Mouse (Mus musculus) liver, adult 2 months (tissue): ENCODE measurements around the gene Mpeg1. TPM values are rescaled to one million over a fixed set of nuclear protein-coding genes. Genes with fewer than 3 reads are reported as not detected.

Experiments used
- DNase-seq: peaks from one replicate; pipeline ENCODE4 v3.0.0-alpha.2; 2011; ENCODE audit warnings: low read depth, low spot score; ENCODE audit errors: extremely low read depth
- H3K27ac ChIP-seq: fragments of 200-500 bp; replicated peaks from 2 replicates; pipeline ENCODE4 v1.5.1; 2012; ENCODE audit warnings: low read depth, mild to moderate bottlenecking, control low read depth, inconsistent platforms, low read length; ENCODE audit not compliant: insufficient read depth
- H3K27me3 ChIP-seq: fragments of 200-500 bp; 2 replicates; pipeline ENCODE4 v1.6.1; 2012; ENCODE audit warnings: mild to moderate bottlenecking, moderate library complexity, low read length, inconsistent platforms; ENCODE audit not compliant: control insufficient read depth, insufficient read depth
- H3K36me3 ChIP-seq: fragments of 200-500 bp; 2 replicates; pipeline ENCODE4 v1.6.1; 2012; ENCODE audit warnings: low read length, inconsistent platforms; ENCODE audit not compliant: control insufficient read depth, insufficient read depth
- H3K4me1 ChIP-seq: fragments of 200-500 bp; 2 replicates; pipeline ENCODE4 v1.6.1; 2011; ENCODE audit warnings: low read length; ENCODE audit not compliant: control insufficient read depth, insufficient read depth
- H3K4me3 ChIP-seq: fragments of 200-500 bp; 2 replicates; pipeline ENCODE4 v1.5.1; 2011; ENCODE audit warnings: low read depth, mild to moderate bottlenecking, control low read depth, low read length, moderate library complexity; ENCODE audit not compliant: insufficient read depth
- H3K79me2 ChIP-seq: fragments of 200-500 bp; 2 replicates; pipeline ENCODE4 v1.6.1; 2012; ENCODE audit warnings: inconsistent platforms, mild to moderate bottlenecking, low read length, moderate library complexity; ENCODE audit not compliant: control insufficient read depth, insufficient read depth
- H3K9ac ChIP-seq: fragments of 200-500 bp; 2 replicates; pipeline ENCODE4 v1.6.1; 2012; ENCODE audit warnings: low read depth, mild to moderate bottlenecking, control low read depth, inconsistent platforms, low read length
- CTCF ChIP-seq: fragments of 200-500 bp; IDR thresholded peaks from 2 replicates; pipeline ENCODE4 v1.5.1; 2011; ENCODE audit warnings: low read depth, low read length, control low read depth
- POLR2A ChIP-seq: fragments of 200-500 bp; IDR thresholded peaks from 2 replicates; pipeline ENCODE4 v1.6.1; 2011; ENCODE audit warnings: low read length, control low read depth; ENCODE audit not compliant: insufficient read depth; ENCODE audit errors: extremely low read depth
- WGBS: fragments of 180-500 bp; shearing (Covaris S2); methylation state at CpG from one replicate; pipeline ENCODE4 v1.1.7; 2018; 5-methylcytosine and 5-hydroxymethylcytosine counted together
- polyA plus RNA-seq: library from polyadenylated mRNA; depleted of rRNA; stranded (reverse); fragments of >200 nt; gene quantifications from 2 replicates; pipeline ENCODE4 v1.2.3, GENCODE M21; 2012; rRNA removed
- total RNA-seq: library from RNA; depleted of rRNA; stranded (reverse); fragments of >200 nt; gene quantifications from 2 replicates; pipeline ENCODE4 v1.2.3, GENCODE M21; 2014; rRNA removed

Mpeg1 gene
- total RNA-seq (27.1 and 30.9 TPM in 2 replicates), polyA plus RNA-seq (6.1 and 7.4 TPM in 2 replicates)

DNA sequence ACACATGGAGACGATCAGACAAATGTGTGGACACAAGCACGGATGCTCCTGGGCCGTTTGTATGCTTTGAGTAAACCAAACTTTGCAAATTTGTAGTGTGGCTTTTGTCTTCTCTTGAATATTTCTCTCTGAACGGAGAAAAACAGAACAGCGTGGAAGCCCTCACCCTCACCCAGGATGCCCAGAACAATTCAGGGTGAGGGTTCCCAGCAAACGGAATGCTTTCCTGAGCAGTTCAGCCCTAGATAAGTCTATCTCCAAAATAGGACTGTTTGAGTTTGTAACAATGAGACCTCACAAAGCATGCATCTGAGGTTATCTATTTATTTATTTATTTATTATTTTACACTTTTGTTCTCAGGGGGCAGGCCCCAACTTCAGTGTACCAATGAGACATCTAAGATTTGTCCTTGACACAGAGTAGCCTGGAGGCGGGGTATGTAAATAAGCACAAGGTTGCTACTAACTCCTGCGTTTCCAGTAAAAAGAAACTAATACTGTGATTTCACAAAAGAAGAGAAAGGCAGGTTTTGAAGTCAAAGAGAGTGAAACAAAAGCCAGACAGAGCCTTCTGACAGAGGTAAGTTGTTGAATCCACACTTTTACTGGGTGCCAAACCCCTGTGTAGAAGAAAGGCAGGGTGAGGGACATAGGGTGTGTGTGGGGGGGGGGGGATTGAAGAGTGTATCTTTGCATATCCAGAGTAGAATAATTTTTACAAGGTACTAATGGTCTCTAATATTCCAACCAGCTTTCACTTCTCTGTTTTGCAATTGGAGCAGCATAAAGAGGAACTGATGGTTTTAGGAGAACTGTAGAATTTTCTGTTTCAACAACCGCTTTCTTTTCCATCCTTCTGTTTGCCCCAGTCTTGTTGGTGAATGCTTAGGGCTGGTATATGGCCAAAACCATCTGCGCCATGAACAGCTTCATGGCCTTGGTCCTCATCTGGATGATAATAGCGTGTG lies at the start of gene Mpeg1:
Gene Mpeg1 (plus strand): TSS at position 498 of the 968 bp plus-strand sequence.
- Histone ChIP-seq H3K36me3 (no peaks in the 10 kb centered on the region), H3K4me3 (peak within 1 kb of the TSS; percentile 46), H3K9ac (peak within 1 kb of the TSS; percentile 23; the same call in 1 of the 2 replicates), H3K4me1 (peaks cover 7% of the 10 kb centered on the region; the same call in 1 of the 2 replicates), H3K27ac (peak within 1 kb of the TSS; percentile 44), H3K79me2 (no peaks in the 10 kb centered on the region), H3K27me3 (no peaks in the 10 kb centered on the region)
- DNase-seq, result peak; percentile 54
- 61% methylated on average over 11 of the region's 11 CpGs for WGBS
- TF ChIP-seq CTCF (no peak), POLR2A (no peak)

DNA sequence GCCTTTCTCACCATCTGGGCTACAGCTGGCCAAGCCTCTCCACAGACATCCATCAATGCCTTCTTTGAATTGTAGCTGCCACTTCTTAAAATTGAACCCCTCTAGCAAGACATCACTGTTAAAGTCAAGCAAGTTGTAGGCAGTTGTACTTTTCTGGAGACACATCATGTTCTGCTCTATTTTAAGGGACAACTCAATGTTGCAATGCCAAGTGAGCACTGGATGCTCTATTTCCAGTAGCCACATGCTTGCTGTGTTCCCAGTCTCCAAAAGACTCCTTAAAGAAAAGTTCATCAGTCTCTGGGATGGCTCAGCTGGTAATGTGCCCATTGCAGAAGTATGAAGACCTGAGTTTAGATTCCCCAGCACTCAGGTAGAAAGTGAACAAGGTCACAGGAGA lies 46.8 kb upstream of the Mpeg1 start:
- Histone ChIP-seq H3K27ac (no peak overlapping the region), H3K27me3 (no peaks in the 10 kb centered on the region), H3K9ac (no peak overlapping the region), H3K4me1 (no peaks in the 10 kb centered on the region), H3K36me3 (no peaks in the 10 kb centered on the region), H3K4me3 (no peak overlapping the region), H3K79me2 (no peaks in the 10 kb centered on the region)
- TF ChIP-seq CTCF (no peak), POLR2A (no peak)
- DNase-seq, result no peak

DNA sequence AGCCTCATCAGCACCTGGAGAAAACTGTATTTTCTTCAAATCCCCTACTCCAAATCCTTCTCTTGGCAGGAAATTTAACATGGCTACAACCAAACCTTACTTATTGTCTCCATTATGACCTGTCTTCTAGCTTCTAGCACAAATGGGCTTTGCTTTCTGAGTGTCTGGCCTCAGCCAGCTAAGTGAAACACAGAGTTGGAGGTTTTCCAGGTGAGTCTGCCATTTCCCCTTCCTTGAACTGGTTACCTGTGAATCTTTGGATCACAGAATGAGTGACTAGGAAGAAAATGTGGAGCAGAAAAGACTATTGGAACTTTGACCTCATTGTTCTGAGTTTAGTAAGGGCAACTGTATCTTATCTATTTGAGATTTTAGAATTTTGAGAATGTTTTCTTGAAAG lies 43.2 kb upstream of the Mpeg1 start, which contains the start of gene Olfr1441:
Gene Olfr1441 (plus strand): TSS at position 73 of the 400 bp plus-strand sequence.
- Histone ChIP-seq H3K4me3 (no peak within 1 kb of the TSS), H3K79me2 (no peaks in the 10 kb centered on the region), H3K27ac (no peak within 1 kb of the TSS), H3K27me3 (no peaks in the 10 kb centered on the region; the same call in 1 of the 2 replicates), H3K4me1 (no peaks in the 10 kb centered on the region), H3K9ac (no peak within 1 kb of the TSS), H3K36me3 (no peaks in the 10 kb centered on the region)
- DNase-seq, result no peak
- TF ChIP-seq CTCF (no peak), POLR2A (no peak)

DNA sequence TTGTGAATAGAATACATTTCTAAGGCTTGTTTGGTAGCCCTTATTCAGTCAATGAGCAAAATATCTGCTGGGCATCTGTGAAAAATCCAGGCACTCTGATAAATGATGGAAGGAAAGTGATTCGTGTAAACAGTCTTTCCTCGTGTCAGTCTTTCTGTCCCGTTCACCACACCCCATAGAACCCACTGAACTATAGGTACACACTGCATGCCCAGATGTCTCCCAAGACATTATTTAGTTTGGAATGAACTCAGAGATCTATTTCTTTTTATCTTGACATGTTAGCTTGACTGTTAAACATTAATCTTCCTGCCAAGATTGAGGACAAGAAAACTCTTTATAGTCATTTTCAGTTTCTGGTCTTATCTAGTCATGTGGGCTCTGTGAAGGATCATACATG lies 42.3 kb upstream of the Mpeg1 start:
- H3K27ac ChIP-seq, result no peak overlapping the region
- TF ChIP-seq POLR2A, result no peak
- TF ChIP-seq CTCF, result no peak
- no peaks in the 10 kb centered on the region for H3K4me1 ChIP-seq
- no peak overlapping the region for H3K4me3 ChIP-seq
- H3K9ac ChIP-seq, result no peak overlapping the region
- no peak for DNase-seq
- H3K79me2 ChIP-seq, result no peaks in the 10 kb centered on the region
- no peaks in the 10 kb centered on the region; the same call in 1 of the 2 replicates for H3K27me3 ChIP-seq
- H3K36me3 ChIP-seq, result no peaks in the 10 kb centered on the region
- WGBS, result 33% methylated on average over 3 of the region's 3 CpGs

DNA sequence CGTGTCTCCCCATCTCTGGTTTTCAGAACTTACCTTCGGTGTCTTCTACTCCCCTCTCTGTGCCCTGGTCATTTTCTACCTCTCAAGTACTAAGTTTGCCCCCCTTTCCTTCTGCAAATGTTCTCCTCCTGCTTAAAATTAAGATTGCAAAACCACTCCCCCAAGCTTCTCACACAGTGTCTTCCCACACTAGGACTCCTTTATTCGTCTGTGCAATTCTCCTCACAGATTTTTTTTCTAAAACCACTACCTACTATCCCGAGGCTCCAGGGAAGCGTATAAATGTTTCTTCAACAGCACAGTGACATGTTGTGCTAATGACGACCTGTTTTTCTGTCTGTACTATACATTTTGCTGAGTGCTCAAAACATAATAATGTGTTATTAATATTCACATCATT lies 40.0 kb upstream of the Mpeg1 start:
- WGBS, result 77% methylated on average over 6 of the region's 6 CpGs
- no peaks in the 10 kb centered on the region for H3K4me1 ChIP-seq
- no peaks in the 10 kb centered on the region for H3K79me2 ChIP-seq
- TF ChIP-seq CTCF, result no peak
- TF ChIP-seq POLR2A, result no peak
- H3K36me3 ChIP-seq, result no peaks in the 10 kb centered on the region
- no peak overlapping the region for H3K4me3 ChIP-seq
- no peaks in the 10 kb centered on the region; the same call in 1 of the 2 replicates for H3K27me3 ChIP-seq
- H3K27ac ChIP-seq, result no peak overlapping the region
- H3K9ac ChIP-seq, result no peak overlapping the region
- DNase-seq, result no peak

DNA sequence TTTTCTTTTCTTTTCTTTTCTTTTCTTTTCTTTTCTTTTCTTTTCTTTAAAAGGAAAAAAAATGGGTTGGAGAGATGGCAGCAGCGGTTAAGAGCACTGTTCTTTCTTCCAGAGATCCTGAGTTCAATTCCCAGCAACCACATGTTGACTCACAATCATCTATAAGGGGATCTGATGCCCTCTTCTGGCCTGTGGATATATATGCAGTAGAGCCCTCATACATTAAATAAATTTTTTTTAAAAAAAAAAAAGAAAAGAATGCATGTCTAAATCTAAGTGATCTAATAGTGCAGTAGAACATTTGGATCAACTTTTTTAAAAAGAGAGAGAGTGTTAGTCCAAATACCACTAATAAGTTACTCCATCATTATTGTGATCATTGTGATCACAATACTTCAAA lies 38.9 kb upstream of the Mpeg1 start:
- Histone ChIP-seq H3K9ac (no peak overlapping the region), H3K4me3 (no peak overlapping the region), H3K27me3 (no peaks in the 10 kb centered on the region; the same call in 1 of the 2 replicates), H3K79me2 (no peaks in the 10 kb centered on the region), H3K4me1 (no peaks in the 10 kb centered on the region), H3K27ac (no peak overlapping the region), H3K36me3 (no peaks in the 10 kb centered on the region)
- TF ChIP-seq POLR2A, result no peak
- TF ChIP-seq CTCF, result no peak
- 71% methylated on average over 1 of the region's 1 CpGs for WGBS
- no peak for DNase-seq
